ENCODE assay signal across 21 mouse cellular contexts in genomic region chr3:95100854-95101253, GRCm38 (mm10). TPM values are rescaled to one million over a fixed set of nuclear protein-coding genes. Genes with fewer than 3 reads are reported as not detected.
"Had no signal": no experiment of that assay in that cellular context is flagged by ENCODE, and none has a peak within 500 bp of the region (broad histone marks: within the 10 kb centered on the region; RNA-seq: fewer than 3 reads in every experiment).

No protein-coding gene starts in this region.

- H3K9ac ChIP-seq: intestine, embryonic 15.5 days; limb, embryonic 13.5 days; liver, embryonic 12.5 days; liver, embryonic 15.5 days; lung, embryonic 15.5 days; midbrain, embryonic 12.5 days had no signal

- H3K4me3 ChIP-seq: intestine, embryonic 15.5 days; limb, embryonic 10.5 days; limb, embryonic 13.5 days; liver, embryonic 12.5 days; liver, embryonic 15.5 days; lung, embryonic 15.5 days; midbrain, embryonic 12.5 days; myocyte had no signal

- H3K4me2 ChIP-seq: intestine, embryonic 15.5 days; limb, embryonic 13.5 days; liver, embryonic 12.5 days; liver, embryonic 15.5 days; lung, embryonic 15.5 days; midbrain, embryonic 12.5 days had no signal

- H3K9me3 ChIP-seq: intestine, embryonic 15.5 days; limb, embryonic 10.5 days; limb, embryonic 13.5 days; liver, embryonic 12.5 days; liver, embryonic 15.5 days; lung, embryonic 15.5 days; midbrain, embryonic 12.5 days had no signal

- H3K36me3 ChIP-seq: intestine, embryonic 15.5 days had no signal

- H3K27me3 ChIP-seq: intestine, embryonic 15.5 days; limb, embryonic 13.5 days; liver, embryonic 12.5 days; liver, embryonic 15.5 days; lung, embryonic 15.5 days; midbrain, embryonic 12.5 days had no signal

- DNase-seq: kidney, adult 11 months; kidney, adult 9 months; kidney, postnatal 14 days; kidney, postnatal 4 days; liver; lung, adult 18-20 months; lung, postnatal 10 days; lung, postnatal 36 days; thymus, adult 18-20 months; thymus, postnatal 25 days had no signal

- H3K27ac ChIP-seq: intestine, embryonic 15.5 days; limb, embryonic 10.5 days; limb, embryonic 13.5 days; liver, embryonic 12.5 days; liver, embryonic 15.5 days; lung, embryonic 15.5 days; midbrain, embryonic 12.5 days had no signal

- ATAC-seq: intestine, embryonic 15.5 days; liver, embryonic 12.5 days; midbrain, embryonic 16.5 days had no signal

RNA-seq across cellular contexts. Expression of gene Tmod4, which starts 23.4 kb away (rescaled TPM):
- total RNA-seq: left cerebral cortex, postnatal 25 days; monocyte, adult 5-6 weeks had no signal
